Mouse (Mus musculus): ENCODE data around the gene Fkbpl. TPM values are rescaled to one million over a fixed set of nuclear protein-coding genes. Genes with fewer than 3 reads are reported as not detected.

Gene Fkbpl
- polyA plus RNA-seq, 1 experiment from 2014 or later: 12.5 TPM

DNA sequence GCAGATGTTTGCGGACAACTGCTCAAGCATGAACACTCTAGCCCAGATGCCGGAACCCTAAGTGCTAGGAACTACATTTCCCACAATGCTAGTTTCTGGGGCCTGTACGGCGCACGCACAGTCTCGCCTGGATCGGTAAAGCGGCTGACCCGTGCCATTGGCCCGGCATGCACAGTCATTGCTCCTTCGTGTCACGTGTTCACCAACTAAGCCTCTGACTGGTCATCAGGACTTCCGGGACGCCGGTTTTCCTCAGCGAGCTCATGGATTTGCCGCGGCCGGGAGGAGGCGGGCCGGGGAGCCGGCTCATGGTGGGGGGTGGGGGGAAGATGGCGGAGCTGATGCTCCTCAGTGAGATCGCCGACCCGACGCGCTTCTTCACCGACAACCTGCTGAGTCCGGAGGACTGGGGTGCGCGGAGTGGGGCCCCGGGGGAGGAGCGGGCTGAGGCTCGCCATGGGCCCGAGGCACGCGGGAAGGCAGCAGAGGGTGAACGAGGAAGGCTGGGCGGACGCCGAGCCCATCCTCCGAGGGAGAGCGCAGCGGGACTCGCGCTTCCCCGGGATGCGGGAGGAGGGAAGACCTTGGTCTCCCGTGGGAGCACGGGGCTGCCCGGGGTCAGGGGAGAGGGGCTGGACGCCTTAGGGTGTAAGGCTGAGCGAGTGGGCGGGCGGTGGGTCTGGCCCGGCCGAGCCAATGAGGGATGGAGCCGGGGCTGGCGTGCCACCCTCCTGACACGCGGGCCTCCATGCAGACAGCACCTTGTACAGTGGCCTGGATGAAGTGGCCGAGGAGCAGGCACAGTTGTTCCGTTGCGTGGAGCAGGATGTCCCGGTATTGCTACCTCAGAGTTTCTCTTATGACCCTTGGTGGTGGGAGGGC, 2.6 kb downstream of the Fkbpl start, which contains the start of gene Atf6b:
TSS of gene Atf6b (plus strand) at position 241 of the 882 bp plus-strand sequence.
- peak; percentile 98 for DNase-seq (ENCODE audit: low spot score)

DNA sequence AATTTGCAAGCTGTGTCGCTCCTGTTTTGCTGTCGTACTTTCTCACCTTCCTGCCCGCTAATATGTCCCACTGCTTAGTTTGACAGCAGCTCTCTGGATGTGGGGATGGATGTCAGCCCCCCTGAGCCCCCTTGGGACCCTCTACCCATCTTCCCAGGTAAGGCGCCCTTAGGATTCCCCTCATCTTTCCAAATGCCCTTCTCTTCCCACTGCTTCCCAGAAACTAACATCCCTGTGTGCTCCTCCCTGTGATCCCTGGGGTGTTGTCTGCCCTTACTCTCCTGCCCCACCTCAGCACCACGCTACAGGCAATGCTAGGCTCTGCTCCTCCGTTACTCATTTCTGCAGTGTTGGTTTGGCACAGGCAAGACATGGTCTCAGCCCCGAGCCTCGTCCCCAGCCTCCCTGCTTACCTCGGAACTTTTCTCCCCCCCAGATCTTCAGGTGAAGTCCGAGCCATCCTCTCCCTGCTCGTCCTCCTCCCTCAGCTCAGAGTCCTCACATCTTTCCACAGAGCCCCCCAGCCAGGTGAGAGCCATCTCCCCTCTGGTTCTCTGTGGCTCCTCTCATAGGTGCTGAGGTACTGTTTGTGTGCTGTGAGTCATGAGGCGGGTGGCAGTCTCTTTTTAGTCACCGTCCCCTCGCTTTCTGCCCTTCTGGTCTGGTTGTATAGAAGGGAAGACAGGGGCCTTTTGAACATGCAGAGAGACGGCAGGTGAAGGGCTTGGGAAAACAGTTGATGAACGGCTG, 3.8 kb downstream of the Fkbpl start:
- DNase-seq (ENCODE audit: low spot score): no peak

GRCm38 (mm10) chr17:34649106-34649864, 4.7 kb downstream of the Fkbpl start:
- DNase-seq (ENCODE audit: low spot score): no peak

DNA sequence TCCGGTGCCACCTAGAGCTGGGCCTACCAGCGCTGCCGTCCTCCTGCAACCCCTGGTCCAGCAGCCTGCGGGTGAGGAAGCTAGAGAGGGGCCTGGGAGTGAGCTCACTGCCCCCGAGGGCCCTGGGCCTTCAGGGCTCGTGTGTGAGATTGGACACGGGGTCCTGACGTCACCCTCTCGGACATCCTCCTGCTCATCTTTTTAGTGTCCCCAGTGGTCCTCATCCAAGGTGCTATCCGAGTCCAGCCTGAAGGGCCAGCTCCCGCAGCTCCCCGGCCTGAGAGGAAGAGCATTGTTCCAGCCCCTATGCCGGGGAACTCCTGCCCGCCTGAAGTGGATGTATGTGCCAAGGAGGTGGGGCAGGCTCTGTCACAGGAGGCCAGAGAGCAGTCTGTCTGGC, 6.2 kb downstream of the Fkbpl start:
- no peak for DNase-seq (ENCODE audit: low spot score)

GRCm38 (mm10) chr17:34651507-34652221, 7.1 kb downstream of the Fkbpl start:
- DNase-seq (ENCODE audit: low spot score): peak; percentile 31

DNA sequence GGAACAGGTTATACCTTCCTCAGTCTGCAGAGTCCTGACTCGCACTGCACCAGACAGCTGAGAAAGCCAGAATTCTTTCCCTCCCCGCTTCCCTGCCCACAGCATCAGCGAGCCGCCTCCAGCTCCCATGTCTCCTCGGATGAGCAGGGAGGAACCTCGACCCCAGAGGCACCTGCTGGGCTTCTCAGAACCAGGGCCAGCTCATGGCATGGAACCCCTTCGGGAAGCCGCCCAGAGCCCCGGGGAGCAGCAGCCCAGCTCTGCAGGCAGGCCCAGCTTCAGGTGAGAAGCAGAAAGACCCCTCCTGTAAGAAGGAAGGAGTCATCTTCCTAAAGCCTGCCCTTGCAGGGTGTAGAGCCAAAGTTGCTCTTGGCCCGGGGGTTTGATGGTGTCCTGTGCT, 8.0 kb downstream of the Fkbpl start:
- DNase-seq (ENCODE audit: low spot score): no peak

GRCm38 (mm10) chr17:34652985-34653384, 8.4 kb downstream of the Fkbpl start:
- DNase-seq (ENCODE audit: low spot score): no peak

DNA sequence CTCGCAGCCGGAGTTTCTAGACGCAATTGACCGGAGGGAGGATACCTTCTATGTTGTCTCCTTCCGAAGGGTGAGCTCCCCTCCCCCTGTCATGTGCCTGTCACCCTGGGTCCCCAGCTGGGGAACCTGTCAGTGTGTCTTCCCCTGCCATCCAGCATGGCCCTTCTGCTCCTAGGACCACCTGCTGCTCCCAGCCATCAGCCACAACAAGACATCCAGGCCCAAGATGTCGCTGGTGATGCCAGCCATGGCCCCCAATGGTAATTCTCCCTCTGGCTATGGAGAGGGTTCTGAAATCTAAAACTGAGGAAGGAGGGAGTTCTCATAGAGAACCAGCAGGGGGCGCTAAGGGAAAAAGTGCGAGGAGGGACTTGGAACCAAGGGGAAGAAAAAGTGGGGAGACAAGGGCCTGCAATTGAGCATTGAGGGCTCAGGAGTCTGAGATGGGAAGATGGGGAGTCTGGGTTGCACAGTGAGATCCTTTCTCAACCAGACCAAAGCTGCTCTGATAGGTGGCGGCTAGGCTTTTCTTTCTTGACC, 9.3 kb downstream of the Fkbpl start:
- peak; percentile 53 for DNase-seq (ENCODE audit: low spot score)

DNA sequence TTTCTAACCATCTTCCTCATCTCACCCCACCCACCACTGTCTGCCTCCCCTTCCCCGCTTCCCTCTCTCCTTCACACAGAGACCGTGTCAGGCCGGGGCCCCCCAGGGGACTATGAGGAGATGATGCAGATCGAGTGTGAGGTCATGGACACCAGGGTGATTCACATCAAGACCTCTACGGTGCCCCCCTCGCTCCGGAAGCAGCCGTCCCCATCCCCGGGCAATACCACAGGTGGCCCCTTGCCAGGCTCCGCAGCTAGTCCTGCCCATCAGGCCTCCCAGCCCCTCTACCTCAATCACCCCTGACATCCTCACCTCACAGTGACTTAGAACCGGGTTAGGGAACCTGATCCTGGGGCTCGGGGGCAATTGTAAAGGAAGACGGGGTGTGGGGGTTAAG, 9.8 kb downstream of the Fkbpl start:
- DNase-seq (ENCODE audit: low spot score): no peak

GRCm38 (mm10) chr17:34655160-34655559, 10.6 kb downstream of the Fkbpl start:
- no peak for DNase-seq (ENCODE audit: low spot score)

GRCm38 (mm10) chr17:34655581-34655991, 11.0 kb downstream of the Fkbpl start:
- DNase-seq (ENCODE audit: low spot score): no peak

- DNase-seq (ENCODE audit: low spot score): no peak
These were observed 12.1 kb downstream of the Fkbpl start for GRCm38 (mm10) chr17:34656666-34657065.

- no peak for DNase-seq (ENCODE audit: low spot score)
These were observed 12.7 kb downstream of the Fkbpl start for GRCm38 (mm10) chr17:34657271-34657670.

DNA sequence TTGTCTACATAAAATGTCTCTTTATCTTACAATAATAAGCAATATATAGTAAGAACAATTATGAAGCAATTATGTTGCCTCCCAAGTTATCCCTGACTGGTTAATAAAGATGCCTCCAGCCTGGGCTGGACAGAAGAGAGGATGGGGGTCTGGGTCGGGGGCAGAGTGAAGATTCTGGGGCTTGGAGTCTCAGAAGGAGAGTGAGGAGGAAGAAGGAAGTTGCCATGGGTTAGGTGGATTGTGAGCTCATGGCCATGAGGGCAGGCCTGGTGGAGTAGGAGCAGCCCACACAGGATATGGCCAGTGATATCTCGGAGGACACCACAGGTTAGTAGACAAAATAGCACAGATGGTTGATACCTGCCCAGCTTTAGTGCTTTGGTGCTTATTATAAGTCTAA, 13.6 kb downstream of the Fkbpl start:
- no peak for DNase-seq (ENCODE audit: low spot score)

DNA sequence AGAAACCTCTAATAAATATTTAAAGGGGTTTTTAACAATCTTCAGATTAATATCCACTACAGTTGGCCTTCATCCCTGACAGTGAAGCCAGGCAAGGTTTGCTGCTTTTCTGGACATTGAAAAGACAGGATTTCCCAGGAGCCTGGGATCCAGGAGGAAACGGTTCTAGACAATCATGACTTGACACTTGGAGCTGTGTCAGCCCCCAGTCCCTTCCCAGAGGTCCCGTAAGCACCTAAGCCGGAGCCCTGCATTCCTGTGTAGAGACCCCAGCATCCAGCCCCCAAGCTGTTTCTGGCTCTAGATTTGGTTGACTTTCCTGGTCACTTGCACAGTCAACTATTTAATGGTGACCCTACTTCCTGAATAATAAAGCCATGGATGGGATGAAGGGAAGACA, 14.0 kb downstream of the Fkbpl start:
- DNase-seq (ENCODE audit: low spot score): no peak

- DNase-seq (ENCODE audit: low spot score): no peak
These were observed 14.8 kb downstream of the Fkbpl start for GRCm38 (mm10) chr17:34659181-34659896.

- no peak for DNase-seq (ENCODE audit: low spot score)
These were observed 15.3 kb downstream of the Fkbpl start for GRCm38 (mm10) chr17:34659897-34660214.

DNA sequence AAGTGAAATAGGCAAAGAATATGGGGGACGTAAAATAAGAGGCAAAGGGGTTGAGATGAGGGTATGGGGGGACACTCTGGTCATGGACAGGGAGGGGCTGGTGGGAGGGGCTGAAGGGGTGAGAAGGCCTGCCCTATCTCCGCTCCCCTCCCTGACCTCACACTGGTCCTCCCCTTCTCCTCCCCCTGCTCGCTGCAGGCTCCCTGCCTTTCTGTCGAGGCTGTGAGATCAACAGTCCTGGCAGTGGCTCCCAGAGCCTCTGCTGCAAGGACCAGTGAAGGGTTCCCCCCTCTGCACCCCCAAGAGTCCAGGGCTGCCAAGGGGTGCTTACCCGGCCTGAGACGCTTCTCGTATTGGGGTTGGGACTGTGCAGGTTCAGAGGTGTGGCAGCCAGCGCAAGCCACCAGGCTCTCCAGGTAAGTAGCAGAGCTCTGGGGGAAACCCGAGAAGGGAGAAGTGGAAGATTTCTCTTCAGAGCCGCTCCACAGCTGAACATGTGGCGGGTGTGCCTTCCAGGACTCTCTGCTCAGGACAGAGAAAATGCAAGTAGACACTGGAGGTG, 15.8 kb downstream of the Fkbpl start:
- no peak for DNase-seq (ENCODE audit: low spot score)

DNA sequence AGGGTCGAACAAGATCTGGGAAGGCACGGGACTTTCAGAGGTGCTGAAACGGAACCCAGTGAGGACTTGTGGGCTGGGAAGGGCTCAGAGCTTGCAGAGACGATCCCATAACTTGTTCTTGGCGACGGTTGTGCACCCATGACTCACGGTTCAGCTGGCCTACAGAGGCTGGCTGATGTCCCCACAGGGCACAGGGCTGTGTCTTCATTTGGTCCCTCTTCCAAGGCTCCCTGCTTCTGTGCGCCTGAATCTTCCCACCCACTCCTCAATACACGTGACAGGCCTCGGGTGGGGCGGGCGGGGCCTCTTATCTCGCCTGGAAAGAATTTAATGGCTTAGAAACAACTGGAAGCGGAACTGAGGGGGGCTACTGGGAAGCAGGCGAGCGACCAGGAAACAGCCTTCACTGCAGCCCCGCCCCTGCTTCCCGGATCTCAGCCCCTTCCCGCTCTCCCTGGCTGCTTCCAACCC, 16.6 kb downstream of the Fkbpl start:
- DNase-seq (ENCODE audit: low spot score): no peak

DNA sequence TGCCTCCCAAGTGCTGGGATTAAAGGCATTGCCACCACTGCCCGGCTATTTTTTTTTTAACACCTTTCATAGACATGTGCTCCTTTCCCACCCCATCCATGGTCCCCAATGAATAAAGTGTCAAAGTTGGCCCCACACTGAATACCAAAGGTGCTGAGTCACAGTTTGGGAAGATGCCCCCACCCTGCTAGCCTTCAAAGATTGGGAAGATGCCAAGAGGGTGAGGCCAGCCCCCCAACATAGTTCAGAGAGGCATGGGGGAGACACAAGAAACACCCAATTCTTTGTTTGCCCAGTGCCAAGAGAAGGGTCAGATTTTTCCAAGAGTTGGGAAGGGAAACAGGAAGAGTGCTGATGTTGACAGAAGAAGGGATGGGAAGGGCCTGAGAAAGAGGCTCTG, 17.9 kb downstream of the Fkbpl start:
- DNase-seq (ENCODE audit: low spot score): no peak
